ENCODE assay signal across 8 mouse cellular contexts in the genomic region with DNA sequence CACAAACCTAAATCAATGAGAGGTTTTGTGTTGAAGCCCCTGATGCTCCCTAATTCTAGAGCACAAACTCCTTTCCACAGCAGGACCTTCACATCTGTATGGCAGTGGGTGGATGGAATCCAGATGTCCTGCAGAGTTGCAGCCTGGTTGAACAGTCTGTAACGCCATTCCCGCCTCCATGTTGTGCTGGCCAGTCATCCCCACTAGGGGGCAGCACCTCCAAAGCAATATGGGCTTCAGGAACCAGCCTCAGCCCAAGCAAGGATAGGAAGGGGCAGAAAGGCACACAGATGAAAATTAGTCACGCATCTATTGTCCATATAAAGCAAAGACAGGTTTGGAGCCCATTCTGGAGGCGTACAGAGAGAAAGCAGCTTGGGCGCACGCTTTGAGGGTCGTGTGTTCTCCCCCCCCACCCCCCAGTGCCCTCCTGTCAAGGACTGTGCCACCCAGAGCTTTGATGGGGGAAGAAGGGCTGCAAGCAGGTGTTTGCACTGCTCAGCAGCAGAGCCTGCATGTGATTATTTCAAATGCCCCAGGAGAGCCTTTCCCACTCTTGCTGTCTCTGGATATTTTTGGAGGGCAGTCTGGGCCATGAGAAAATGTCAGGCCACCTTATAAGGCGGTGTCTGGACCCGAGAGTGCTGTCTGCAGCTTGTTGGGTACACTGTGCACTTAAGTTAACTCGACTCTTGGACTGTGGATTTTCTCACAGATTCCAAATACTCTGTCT. TPM values are rescaled to one million over a fixed set of nuclear protein-coding genes. Genes with fewer than 3 reads are reported as not detected.
DNase-seq lines count a peak whose midpoint lies in the region; ATAC-seq and TF ChIP-seq lines count a peak whose summit lies in the region.

No protein-coding gene starts in this region.

- H3K9me3 ChIP-seq in embryonic facial prominence, embryonic 13.5 days = no peaks in the 10 kb centered on the region
- H3K9me3 ChIP-seq in kidney, embryonic 14.5 days (ENCODE audit: control insufficient read depth, low read length) = no peaks in the 10 kb centered on the region
- H3K9me3 ChIP-seq in limb, embryonic 14.5 days (ENCODE audit: control insufficient read depth, low read length) = no peaks in the 10 kb centered on the region
- H3K9me3 ChIP-seq in stomach, embryonic 14.5 days (ENCODE audit: control insufficient read depth, low read depth, low read length) = no peaks in the 10 kb centered on the region

- peak overlapping the region; percentile 44; the same call in 1 of the 2 replicates for H3K27ac ChIP-seq in embryonic facial prominence, embryonic 13.5 days
- H3K27ac ChIP-seq in kidney, embryonic 14.5 days (ENCODE audit: low read depth, low read length) = no peak overlapping the region
- no peak overlapping the region for H3K27ac ChIP-seq in limb, embryonic 14.5 days (replicated peaks; ENCODE audit: low read depth, low read length)
- peak overlapping the region; percentile 82; the same call in 1 of the 2 replicates for H3K27ac ChIP-seq in stomach, embryonic 14.5 days (ENCODE audit: low read length)

- peak; percentile 93 for DNase-seq in 3T3-L1 (ENCODE audit: low read depth, low spot score)
- DNase-seq in adrenal gland, postnatal 36 days = peak; percentile 87 to 88
- DNase-seq in heart, adult 9 months (ENCODE audit: low spot score in 2 of 2) = peak; percentile 62 to 73
- peak; percentile 91 for DNase-seq in limb, embryonic 14.5 days (ENCODE audit: low spot score)
- peak; percentile 23 to 49 for DNase-seq in natural killer cell, adult 2 months (ENCODE audit: low spot score in 2 of 2)

- no peak for TF ChIP-seq POLR2A in limb, embryonic 14.5 days (IDR thresholded peaks at IDR 0.05; ENCODE audit: borderline replicate concordance, extremely low read depth, insufficient read depth, insufficient read length)

- no peak overlapping the region for H3K4me3 ChIP-seq in embryonic facial prominence, embryonic 13.5 days
- H3K4me3 ChIP-seq in kidney, embryonic 14.5 days (ENCODE audit: low read length) = no peak overlapping the region
- no peak overlapping the region for H3K4me3 ChIP-seq in limb, embryonic 14.5 days (replicated peaks; ENCODE audit: low read length)
- no peak overlapping the region for H3K4me3 ChIP-seq in stomach, embryonic 14.5 days (ENCODE audit: low read depth, low read length)

- peak overlapping the region; percentile 3; the same call in 1 of the 2 replicates for H3K9ac ChIP-seq in embryonic facial prominence, embryonic 13.5 days
- no peak overlapping the region for H3K9ac ChIP-seq in kidney, embryonic 14.5 days (ENCODE audit: low read depth, low read length)
- no peak overlapping the region for H3K9ac ChIP-seq in limb, embryonic 14.5 days (ENCODE audit: low read depth, low read length, severe bottlenecking)
- no peak overlapping the region for H3K9ac ChIP-seq in stomach, embryonic 14.5 days (replicated peaks; ENCODE audit: low read depth, low read length)

- ATAC-seq in embryonic facial prominence, embryonic 13.5 days (ENCODE audit: insufficient number of reproducible peaks, insufficient read depth, low FRiP score, low TSS enrichment, low read depth) = peak; percentile 74
- ATAC-seq in kidney, embryonic 14.5 days (ENCODE audit: low FRiP score, low TSS enrichment) = peak; percentile 84
- ATAC-seq in limb, embryonic 14.5 days (ENCODE audit: low FRiP score, low read depth) = peak; percentile 84
- ATAC-seq in stomach, embryonic 14.5 days (ENCODE audit: insufficient number of reproducible peaks, insufficient read depth, low FRiP score, low read depth) = peak; percentile 87

- no peaks in the 10 kb centered on the region for H3K36me3 ChIP-seq in embryonic facial prominence, embryonic 13.5 days
- peaks cover 17% of the 10 kb centered on the region; the same call in 1 of the 2 replicates for H3K36me3 ChIP-seq in kidney, embryonic 14.5 days (ENCODE audit: control insufficient read depth, insufficient read depth, low read length)
- H3K36me3 ChIP-seq in limb, embryonic 14.5 days (ENCODE audit: control insufficient read depth, insufficient read depth, low read length) = no peaks in the 10 kb centered on the region
- H3K36me3 ChIP-seq in stomach, embryonic 14.5 days (ENCODE audit: control insufficient read depth, insufficient read depth, low read length) = no peaks in the 10 kb centered on the region

- H3K4me1 ChIP-seq in embryonic facial prominence, embryonic 13.5 days = peaks cover 66% of the 10 kb centered on the region
- H3K4me1 ChIP-seq in kidney, embryonic 14.5 days (ENCODE audit: control insufficient read depth, insufficient read depth, low read length) = no peaks in the 10 kb centered on the region
- peaks cover 37% of the 10 kb centered on the region for H3K4me1 ChIP-seq in limb, embryonic 14.5 days (ENCODE audit: control insufficient read depth, insufficient read depth, low read length)
- H3K4me1 ChIP-seq in stomach, embryonic 14.5 days (ENCODE audit: control insufficient read depth, insufficient read depth, low read length) = peaks cover 8% of the 10 kb centered on the region

- 0 out of 2 replicates have a peak overlapping the region, but pooled peaks have one; percentile 17 for H3K4me2 ChIP-seq in embryonic facial prominence, embryonic 13.5 days
- H3K4me2 ChIP-seq in kidney, embryonic 14.5 days (replicated peaks; ENCODE audit: low read depth, low read length) = no peak overlapping the region
- 0 out of 2 replicates have a peak overlapping the region, but pooled peaks have one; percentile 0 for H3K4me2 ChIP-seq in limb, embryonic 14.5 days (replicated peaks; ENCODE audit: low read depth, low read length, severe bottlenecking)
- H3K4me2 ChIP-seq in stomach, embryonic 14.5 days (replicated peaks; ENCODE audit: low read depth, low read length) = no peak overlapping the region

- H3K27me3 ChIP-seq in embryonic facial prominence, embryonic 13.5 days = no peaks in the 10 kb centered on the region
- no peaks in the 10 kb centered on the region for H3K27me3 ChIP-seq in kidney, embryonic 14.5 days (ENCODE audit: control insufficient read depth, insufficient read depth, low read length)
- no peaks in the 10 kb centered on the region for H3K27me3 ChIP-seq in limb, embryonic 14.5 days (ENCODE audit: control insufficient read depth, insufficient read depth, low read length)
- H3K27me3 ChIP-seq in stomach, embryonic 14.5 days (ENCODE audit: control insufficient read depth, insufficient read depth, low read length) = no peaks in the 10 kb centered on the region

- 21% methylated on average over 10 of the region's 10 CpGs for WGBS in embryonic facial prominence, embryonic 13.5 days
- WGBS in kidney, embryonic 14.5 days = 37% methylated on average over 10 of the region's 10 CpGs
- WGBS in limb, embryonic 14.5 days = 21% methylated on average over 10 of the region's 10 CpGs
- WGBS in stomach, embryonic 14.5 days = 28% methylated on average over 10 of the region's 10 CpGs

RNA-seq across cellular contexts. Expression of gene Adcy5, which starts 44.1 kb away (rescaled TPM):
- total RNA-seq in adrenal gland, postnatal 36 days (2021) = 10 to 100 TPM in 1 of 2 experiments, 1 to 10 TPM in 1; 7.8 to 13.9 TPM
- polyA plus RNA-seq in embryonic facial prominence, embryonic 13.5 days (2015; fragmentation: Nextera tagmentation; extraction: Ambion mirVana) = 3.0 and 3.9 TPM in 2 replicates
- polyA plus RNA-seq in kidney, embryonic 14.5 days (2014; fragmentation: Nextera tagmentation; extraction: Ambion mirVana) = 0.34 and 0.42 TPM in 2 replicates
- polyA plus RNA-seq in limb, embryonic 14.5 days (2012; rRNA removed) = 10.1 and 13.8 TPM in 2 replicates
- polyA plus RNA-seq in limb, embryonic 14.5 days (2014; fragmentation: Nextera tagmentation; extraction: Ambion mirVana) = 2.5 and 3.5 TPM in 2 replicates
- 4.7 and 4.8 TPM in 2 replicates for polyA plus RNA-seq in stomach, embryonic 14.5 days (2014; fragmentation: Nextera tagmentation; extraction: Ambion mirVana)

Comparison
In these comparisons a context has a peak if more than half of its experiments do, and no peak if none do; other contexts are left out.
1. DNase-seq: peak in every context shown above with its lines; median percentile 93 in 3T3-L1; 91 in limb, embryonic 14.5 days; 88 in adrenal gland, postnatal 36 days; 68 in heart, adult 9 months; 36 in natural killer cell, adult 2 months.
2. H3K27ac ChIP-seq: peak in embryonic facial prominence, embryonic 13.5 days (single experiment) and stomach, embryonic 14.5 days (single experiment); none in kidney, embryonic 14.5 days (single experiment) and limb, embryonic 14.5 days (single experiment).
3. H3K4me2 ChIP-seq: peak in embryonic facial prominence, embryonic 13.5 days (single experiment) and limb, embryonic 14.5 days (single experiment); none in kidney, embryonic 14.5 days (single experiment) and stomach, embryonic 14.5 days (single experiment).
4. Peak in every context shown above with its lines, with median percentiles within 50 percentile points of each other: ATAC-seq.